Mouse (Mus musculus) CH12F3 (cell line): ENCODE data around the gene Olfr684.

Source experiments
- in situ Hi-C: fragments of 300-500 bp; cut with MboI; formaldehyde crosslinking; loops from 2 replicates; pipeline ENCODE4 v1.14.3; 2020; ENCODE audit warnings: low sequenced_read_pairs

The Olfr684 gene

GRCm38 (mm10) chr7:105163553-105163952, at the start of gene Olfr684:
Gene Olfr684 (minus strand): TSS chr7:105163653.
- in situ Hi-C loops: no loop called here

GRCm38 (mm10) chr7:105207385-105207784, 43.9 kb upstream of the Olfr684 start, which contains the start of gene Olfr686:
Gene Olfr686 (minus strand): TSS chr7:105207485.
- in situ Hi-C loops: no loop called here

GRCm38 (mm10) chr7:105185912-105186311, 22.5 kb upstream of the Olfr684 start, which contains the start of gene Olfr685:
Gene Olfr685 (minus strand): TSS chr7:105186012.
- in situ Hi-C loops: no loop called here

- in situ Hi-C loops: no loop called here
Measured at GRCm38 (mm10) chr7:105170773-105171172, 7.3 kb upstream of the Olfr684 start.

GRCm38 (mm10) chr7:105146912-105147311, 16.5 kb downstream of the Olfr684 start, which contains the start of gene Olfr683:
Gene Olfr683 (minus strand): TSS chr7:105147012.
- in situ Hi-C loops: no loop called here

- in situ Hi-C loops: no loop called here
Measured at GRCm38 (mm10) chr7:105141275-105141674, 22.2 kb downstream of the Olfr684 start.

GRCm38 (mm10) chr7:105116536-105116935, 46.9 kb downstream of the Olfr684 start, which contains the start of gene Olfr681:
Gene Olfr681 (plus strand): TSS chr7:105116836.
- in situ Hi-C loops: no loop called here
